Comparison of ENCODE assay signal across 10 mouse cellular contexts in the genomic region with DNA sequence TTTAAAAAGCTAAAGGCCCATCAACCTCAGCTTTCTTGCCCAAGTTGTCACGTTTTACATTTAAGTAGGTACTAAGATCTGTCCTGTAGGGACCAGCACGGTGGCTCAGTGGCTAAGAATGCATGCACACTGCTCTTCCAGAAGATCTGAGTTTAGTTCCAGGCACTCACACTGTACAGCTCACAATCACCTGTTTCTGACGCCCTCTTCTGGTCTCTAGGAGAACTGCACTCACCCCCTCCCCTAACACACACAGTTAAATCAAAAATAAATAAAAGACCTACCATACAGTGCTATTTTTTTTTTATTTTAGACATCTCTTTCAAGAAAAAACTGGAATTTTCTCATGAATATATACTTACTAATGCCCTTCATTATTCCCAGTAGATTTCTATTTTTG. TPM values are rescaled to one million over a fixed set of nuclear protein-coding genes. Genes with fewer than 3 reads are reported as not detected.
DNase-seq lines count a peak whose midpoint lies in the region; ATAC-seq and TF ChIP-seq lines count a peak whose summit lies in the region.
"Had no signal": no experiment of that assay in that cellular context is flagged by ENCODE, and none has a peak within 500 bp of the region (broad histone marks: within the 10 kb centered on the region; RNA-seq: fewer than 3 reads in every experiment).

No protein-coding gene starts in this region.

- H3K9me3 ChIP-seq in heart, embryonic 12.5 days (replicated peaks), result 0 out of 2 replicates have a peak, but pooled peaks cover 8% of the 10 kb centered on the region
- H3K9me3 ChIP-seq: limb, embryonic 10.5 days had no signal

- ATAC-seq in heart, embryonic 12.5 days (ENCODE audit: insufficient number of reproducible peaks, low FRiP score), result no peak

- no peak overlapping the region for H3K27ac ChIP-seq in kidney, adult 2 months (ENCODE audit: insufficient read depth, low read depth, low read length)
- no peak overlapping the region for H3K27ac ChIP-seq in heart, embryonic 12.5 days (ENCODE audit: poor library complexity, severe bottlenecking)
- H3K27ac ChIP-seq: limb, embryonic 10.5 days had no signal

- no peak overlapping the region for H3K4me3 ChIP-seq in kidney, adult 2 months (ENCODE audit: insufficient read depth, low read depth, low read length)
- no peak overlapping the region for H3K4me3 ChIP-seq in heart, embryonic 12.5 days
- H3K4me3 ChIP-seq: limb, embryonic 10.5 days had no signal

- DNase-seq in kidney, adult 2 months, result peak; percentile 24
- DNase-seq in kidney, adult 11 months, result no peak
- peak; percentile 75 for DNase-seq in CD4-positive, CD25-positive, alpha-beta regulatory T cell, adult 2 months (ENCODE audit: low read depth, low spot score)
- DNase-seq in WW6 (ENCODE audit: low read depth, low spot score), result peak; percentile 16
- peak; percentile 84 for DNase-seq in naive thymus-derived CD4-positive, alpha-beta T cell, adult 2 months (ENCODE audit: low read depth)
- DNase-seq in layer of hippocampus, adult 9-10 months (ENCODE audit: low spot score), result no peak
- DNase-seq in spleen, postnatal 14 days (ENCODE audit: low spot score in 2 of 2), result no peak

- 30% methylated on average over 3 of the region's 3 CpGs for WGBS in kidney, adult 2 months
- WGBS in heart, embryonic 12.5 days, result 18% methylated on average over 3 of the region's 3 CpGs

- H3K4me1 ChIP-seq in kidney, adult 2 months (ENCODE audit: control insufficient read depth, insufficient read depth, low read length), result no peaks in the 10 kb centered on the region
- no peaks in the 10 kb centered on the region for H3K4me1 ChIP-seq in heart, embryonic 12.5 days (replicated peaks)
- H3K4me1 ChIP-seq: limb, embryonic 10.5 days had no signal

- H3K9ac ChIP-seq in heart, embryonic 12.5 days, result no peak overlapping the region

- no peak for TF ChIP-seq POLR2A in kidney, adult 2 months (IDR thresholded peaks at IDR 0.05; ENCODE audit: low read depth, low read length)

- H3K36me3 ChIP-seq in kidney, adult 2 months (ENCODE audit: control insufficient read depth, insufficient read depth, low read length), result no peaks in the 10 kb centered on the region
- no peaks in the 10 kb centered on the region for H3K36me3 ChIP-seq in heart, embryonic 12.5 days
- H3K36me3 ChIP-seq: limb, embryonic 10.5 days had no signal

- no peak overlapping the region for H3K4me2 ChIP-seq in heart, embryonic 12.5 days

- H3K27me3 ChIP-seq in kidney, adult 2 months (replicated peaks; ENCODE audit: control insufficient read depth, insufficient read depth, low read length), result no peaks in the 10 kb centered on the region
- H3K27me3 ChIP-seq in heart, embryonic 12.5 days (replicated peaks), result no peaks in the 10 kb centered on the region

- TF ChIP-seq CTCF in kidney, adult 2 months (conservative IDR thresholded peaks at IDR 0.05; ENCODE audit: insufficient read depth, insufficient read length, low read depth, low read length), result peak; percentile 34

RNA-seq across cellular contexts. Expression of a gene that starts 29.5 kb away (rescaled TPM):
- 0.14 and 0.42 TPM in 2 replicates for polyA plus RNA-seq in kidney, adult 2 months (2012; rRNA removed)
- polyA plus RNA-seq in heart, embryonic 12.5 days (2016; fragmentation: Nextera tagmentation; extraction: Ambion mirVana), result not detected in 2 replicates
- polyA plus RNA-seq: embryonic facial prominence, embryonic 11.5 days; limb, embryonic 10.5 days had no signal

RNA-seq across cellular contexts. Expression of a gene that starts 32.9 kb away (rescaled TPM):
- polyA plus RNA-seq in kidney, adult 2 months (2012; rRNA removed), result 22.4 and 22.5 TPM in 2 replicates
- 6.4 and 7.0 TPM in 2 replicates for polyA plus RNA-seq in heart, embryonic 12.5 days (2016; fragmentation: Nextera tagmentation; extraction: Ambion mirVana)

RNA-seq across cellular contexts. Expression of a gene that starts 46.1 kb away (rescaled TPM):
- not detected in 2 replicates for polyA plus RNA-seq in kidney, adult 2 months (2012; rRNA removed)
- not detected in 2 replicates for polyA plus RNA-seq in heart, embryonic 12.5 days (2016; fragmentation: Nextera tagmentation; extraction: Ambion mirVana)
- polyA plus RNA-seq: embryonic facial prominence, embryonic 11.5 days; limb, embryonic 10.5 days had no signal

Comparison
In these comparisons a context has a peak if more than half of its experiments do, and no peak if none do; other contexts are left out.
1. DNase-seq: peak in kidney, adult 2 months (single experiment), CD4-positive, CD25-positive, alpha-beta regulatory T cell, adult 2 months (single experiment), WW6 (single experiment) and naive thymus-derived CD4-positive, alpha-beta T cell, adult 2 months (single experiment); none in kidney, adult 11 months (single experiment), layer of hippocampus, adult 9-10 months (single experiment) and spleen, postnatal 14 days (0 of 2).